Mouse (Mus musculus) frontal cortex, postnatal 10 days (tissue): ENCODE measurements around the gene Adipor2.

Experiments used
- DNase-seq, 2 experiments: peaks; one replicate each; pipeline ENCODE4 v3.0.0; 2022; ENCODE audit warnings: low spot score in 2 of 2, mixed read lengths in 1 of 2

Gene Adipor2

GRCm38 (mm10) chr6:119420357-119420756 lies 2.9 kb upstream of the Adipor2 start:
- no peak for DNase-seq

- DNase-seq, result no peak
Measured at GRCm38 (mm10) chr6:119419412-119419811, 1.9 kb upstream of the Adipor2 start.

GRCm38 (mm10) chr6:119418392-119419251 lies 1.1 kb upstream of the Adipor2 start:
- peak; percentile 17 to 39 for DNase-seq

GRCm38 (mm10) chr6:119417821-119418220 lies 317 bp upstream of the Adipor2 start:
- DNase-seq, result no peak

DNA sequence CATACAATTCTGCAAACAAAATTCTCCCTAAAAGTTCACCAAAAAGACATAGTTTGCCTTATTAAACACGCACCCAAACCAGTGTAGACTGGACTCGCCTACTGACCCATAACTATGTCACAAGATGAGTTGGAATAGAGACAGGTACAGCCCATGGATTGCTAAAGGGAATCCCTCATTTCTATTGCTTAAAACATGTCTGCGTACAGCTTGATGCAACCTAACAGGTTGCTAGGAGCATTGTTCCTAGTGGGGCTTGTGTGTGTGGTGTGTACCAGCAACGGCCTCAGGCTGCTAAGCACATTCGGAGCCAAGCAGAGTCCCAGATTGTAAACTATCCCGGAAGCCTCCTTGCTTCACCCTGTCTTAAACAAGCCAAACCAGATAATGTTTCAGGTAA lies 861 bp downstream of the Adipor2 start:
- no peak for DNase-seq

GRCm38 (mm10) chr6:119414262-119415043 lies 3.1 kb downstream of the Adipor2 start:
- no peak for DNase-seq

DNA sequence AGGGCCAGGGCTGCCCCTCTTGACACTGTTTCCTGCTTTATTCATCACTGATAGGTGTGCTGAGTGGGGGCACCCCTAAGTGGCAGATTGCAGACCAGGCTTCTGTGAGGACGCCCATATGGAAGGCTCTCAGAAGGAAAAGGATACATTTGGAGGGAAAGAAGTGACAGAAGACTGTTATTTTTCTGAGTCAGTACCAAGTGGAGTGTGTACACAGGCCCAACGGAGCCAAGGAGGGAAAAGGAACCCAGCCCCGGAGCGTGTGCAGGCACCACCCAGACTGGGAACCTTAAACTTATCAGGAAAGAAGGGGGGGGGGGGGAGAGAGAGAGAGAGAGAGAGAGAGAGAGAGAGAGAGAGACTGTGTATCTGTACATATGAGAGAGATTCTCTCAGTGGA lies 4.9 kb downstream of the Adipor2 start:
- DNase-seq, result no peak

GRCm38 (mm10) chr6:119411511-119411910 lies 6.0 kb downstream of the Adipor2 start:
- DNase-seq, result no peak

DNA sequence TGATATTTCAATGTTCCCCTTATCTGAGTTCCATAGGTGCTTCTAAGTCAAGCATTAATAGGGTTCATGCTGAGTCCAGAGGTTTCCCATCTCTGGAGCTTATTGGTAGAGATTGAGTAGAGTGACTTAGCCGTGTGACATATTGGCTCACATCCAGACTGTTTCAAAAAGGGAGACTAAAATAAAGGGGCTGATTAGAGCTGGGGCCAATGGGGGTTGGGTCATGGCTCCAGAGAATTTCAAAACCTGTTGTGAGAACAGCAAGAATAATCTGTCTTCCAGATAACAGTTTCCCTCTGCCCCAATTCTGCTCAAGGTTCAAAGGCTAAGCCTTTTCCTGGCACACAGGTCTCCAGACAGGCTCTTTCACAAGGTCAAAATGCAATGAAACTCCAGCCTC lies 7.7 kb downstream of the Adipor2 start:
- DNase-seq, result no peak

DNA sequence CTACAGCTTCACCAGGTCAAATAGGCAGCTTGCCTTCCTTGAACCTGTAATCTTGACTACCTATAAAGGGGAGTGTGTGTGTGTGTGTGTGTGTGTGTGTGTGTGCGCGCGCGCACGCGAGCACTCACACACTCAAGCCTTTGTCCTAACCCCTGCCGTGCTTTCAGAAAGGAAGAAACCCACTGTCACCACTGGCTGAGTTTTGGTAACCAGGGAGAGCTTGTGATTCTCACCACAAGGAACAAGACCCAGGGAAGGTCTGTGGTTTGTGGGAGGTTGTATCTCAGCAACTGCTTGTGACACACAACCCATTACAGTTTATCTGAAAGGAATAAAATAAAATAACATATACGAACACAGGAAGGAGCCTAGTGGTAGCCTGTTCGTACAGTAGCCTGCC lies 8.9 kb downstream of the Adipor2 start:
- DNase-seq, result no peak

DNA sequence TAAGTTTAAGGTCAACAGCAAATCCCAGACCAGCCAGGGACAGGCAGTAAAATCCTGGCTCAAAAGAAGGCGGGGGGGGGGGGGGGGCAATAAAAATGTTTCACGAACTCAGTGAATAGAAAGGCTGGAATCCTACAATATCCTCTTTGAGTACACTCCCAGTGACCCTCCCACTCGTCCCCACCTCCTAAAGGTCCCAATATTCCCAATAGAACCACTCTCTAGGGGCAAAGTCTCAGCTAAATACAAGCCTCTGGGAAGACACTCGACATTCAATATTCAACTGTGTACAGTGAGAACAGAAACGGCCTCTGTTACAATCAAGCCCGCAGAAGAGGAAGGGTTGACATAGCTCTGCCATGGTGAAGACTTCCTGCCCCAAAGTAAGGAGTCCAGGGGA lies 9.7 kb downstream of the Adipor2 start:
- no peak for DNase-seq

DNA sequence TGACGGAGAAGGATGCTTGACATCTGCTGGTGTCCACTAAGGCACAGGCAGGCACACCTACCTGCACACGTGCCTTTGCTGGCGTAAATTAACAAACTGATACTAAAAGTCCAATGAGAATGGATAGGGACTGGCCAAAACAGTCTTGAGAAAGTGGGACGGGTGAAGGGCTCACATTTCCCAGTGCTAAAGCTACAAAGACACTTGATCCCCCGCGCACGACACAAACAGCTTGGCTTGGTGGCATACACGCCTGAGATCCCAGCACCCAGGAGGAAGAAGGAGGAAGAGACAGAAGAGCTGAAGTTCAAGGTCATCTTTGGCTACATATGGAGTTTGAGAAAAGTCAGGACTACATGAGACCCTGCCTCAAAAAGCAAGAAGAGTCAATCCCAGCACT lies 11.0 kb downstream of the Adipor2 start:
- DNase-seq, result no peak

DNA sequence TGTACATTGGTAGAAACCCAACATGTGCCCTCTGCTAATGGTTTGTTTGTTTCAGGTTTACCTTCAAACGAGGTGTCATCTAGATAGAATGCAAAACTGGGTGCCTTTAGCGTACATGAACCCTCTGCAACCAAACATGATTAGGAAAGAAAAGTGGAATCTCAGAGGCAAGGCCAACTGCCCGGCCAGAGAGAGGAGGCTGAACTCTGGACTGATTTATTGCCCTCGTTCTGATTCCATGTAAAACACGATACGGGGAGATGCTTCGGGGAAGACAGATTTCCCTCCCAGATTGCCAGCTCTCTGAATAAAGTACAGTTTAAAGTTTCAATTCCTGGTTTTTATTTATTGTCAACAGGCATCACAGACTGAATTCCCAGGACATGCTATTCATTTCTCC lies 12.2 kb downstream of the Adipor2 start:
- no peak for DNase-seq

DNA sequence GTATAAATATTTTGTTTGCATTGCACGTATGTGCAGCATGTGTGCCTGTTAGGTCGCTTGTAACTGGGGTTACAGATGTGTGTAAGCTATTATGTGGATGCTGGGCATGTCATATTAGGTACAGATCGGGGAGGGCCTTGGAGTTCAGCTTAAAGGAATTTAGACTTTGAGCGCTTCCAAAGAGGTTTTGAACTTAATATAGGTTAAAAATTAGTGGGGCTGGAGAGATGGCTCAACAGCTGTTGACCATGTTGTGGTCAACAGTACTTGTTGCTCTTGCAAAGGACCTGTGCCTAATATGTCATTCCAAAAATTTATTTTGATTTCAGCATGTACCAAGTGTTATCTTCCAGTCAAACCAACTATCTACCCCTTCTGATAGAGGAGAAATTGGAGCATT lies 12.7 kb downstream of the Adipor2 start:
- DNase-seq, result no peak

DNA sequence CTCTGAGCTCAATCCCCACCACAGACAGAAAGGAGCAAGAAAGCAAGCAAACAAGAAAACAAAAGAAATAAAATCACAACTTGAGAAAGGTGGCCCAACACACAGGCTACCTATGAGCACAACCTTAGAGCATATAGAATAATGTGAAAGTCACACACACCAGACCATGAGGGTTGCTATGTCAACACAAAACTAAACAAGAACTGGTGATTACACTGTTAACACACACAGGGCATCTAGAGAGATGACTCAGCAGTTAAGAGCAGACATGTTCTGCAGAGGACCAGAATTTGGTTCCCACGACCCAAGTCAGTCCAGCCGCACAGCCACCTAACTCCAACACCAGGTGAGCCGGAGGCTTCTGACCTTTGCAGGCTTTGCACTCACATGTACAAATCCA lies 14.5 kb downstream of the Adipor2 start:
- DNase-seq, result no peak

GRCm38 (mm10) chr6:119401545-119402304 lies 15.8 kb downstream of the Adipor2 start:
- no peak for DNase-seq

GRCm38 (mm10) chr6:119400649-119401048 lies 16.9 kb downstream of the Adipor2 start:
- DNase-seq, result no peak

DNA sequence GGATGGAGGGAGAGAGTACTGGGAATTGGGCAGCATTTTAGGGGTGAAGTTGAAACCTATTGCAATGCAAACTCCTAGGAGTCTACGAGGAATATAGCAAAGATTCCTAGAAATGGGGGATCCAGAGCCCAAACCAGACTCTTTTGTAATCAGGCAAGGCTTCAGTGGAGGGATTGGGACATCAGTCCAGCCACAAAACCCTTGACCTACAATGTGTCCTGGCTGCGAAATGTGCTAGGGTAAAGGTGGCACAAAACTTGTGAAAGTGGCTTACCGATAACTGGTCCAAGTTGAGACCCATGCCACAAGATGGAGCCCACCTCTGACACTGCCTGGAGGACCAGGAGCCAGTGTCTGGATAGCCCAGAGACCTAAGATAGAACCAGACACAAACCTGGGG lies 18.1 kb downstream of the Adipor2 start:
- no peak for DNase-seq

GRCm38 (mm10) chr6:119396309-119396634 lies 21.2 kb downstream of the Adipor2 start:
- peak in 1 of 2 experiments; percentile 15 for DNase-seq

- no peak for DNase-seq
Measured at GRCm38 (mm10) chr6:119395421-119396308, 21.8 kb downstream of the Adipor2 start.

DNA sequence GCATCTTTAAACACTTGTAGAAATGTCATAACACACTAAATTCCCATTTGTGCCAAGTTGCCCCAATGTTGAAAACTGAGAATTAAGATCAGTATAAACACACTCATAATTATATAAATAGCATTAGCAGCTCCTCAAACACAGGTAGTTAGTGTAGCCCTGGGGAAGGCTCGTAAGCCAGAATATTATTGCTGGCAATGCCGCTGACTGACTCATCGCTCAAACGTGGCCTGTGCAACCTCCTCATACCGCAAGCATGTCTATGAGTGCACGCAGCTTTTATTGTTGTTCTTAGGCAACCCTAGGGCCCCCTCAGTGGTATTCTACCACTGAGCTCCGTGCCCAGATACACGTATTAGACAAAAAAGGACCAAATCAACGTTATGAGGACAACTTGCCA lies 24.7 kb downstream of the Adipor2 start:
- no peak for DNase-seq
